ENCODE assay signal across 25 mouse cellular contexts in the genomic region with DNA sequence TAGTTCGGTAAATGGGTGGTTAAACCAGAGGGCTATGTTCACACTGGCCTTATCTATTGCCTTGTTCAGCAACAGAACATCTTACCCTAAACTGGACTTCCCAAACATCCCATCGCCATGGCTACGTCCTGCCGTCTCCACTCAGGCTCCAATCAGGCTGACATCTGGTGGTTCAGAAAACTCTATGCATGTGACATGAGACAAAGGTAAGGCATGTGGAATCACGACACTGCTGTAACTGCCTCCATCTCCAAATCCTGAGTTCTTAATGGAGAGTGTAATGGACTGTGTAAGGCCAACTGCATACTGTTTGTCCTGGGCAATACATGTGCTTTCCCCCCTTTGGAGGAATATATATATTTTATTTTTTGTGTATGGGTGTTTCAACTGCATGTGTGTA.
DNase-seq lines count a peak whose midpoint lies in the region; ATAC-seq lines count a peak whose summit lies in the region.
"Had no signal": no experiment of that assay in that cellular context is flagged by ENCODE, and none has a peak within 500 bp of the region (broad histone marks: within the 10 kb centered on the region; RNA-seq: fewer than 3 reads in every experiment).

No protein-coding gene starts in this region.

- H3K9ac ChIP-seq in forebrain, embryonic 13.5 days = no peak overlapping the region
- H3K9ac ChIP-seq in forebrain, embryonic 11.5 days (ENCODE audit: low read length) = no peak overlapping the region
- no peak overlapping the region for H3K9ac ChIP-seq in embryonic facial prominence, embryonic 14.5 days (ENCODE audit: low read depth, low read length)
- H3K9ac ChIP-seq in midbrain, embryonic 13.5 days (replicated peaks) = no peak overlapping the region
- H3K9ac ChIP-seq: heart, embryonic 15.5 days; kidney, embryonic 15.5 days; stomach, embryonic 15.5 days had no signal

- peaks cover 20% of the 10 kb centered on the region for H3K4me1 ChIP-seq in forebrain, embryonic 13.5 days
- no peaks in the 10 kb centered on the region for H3K4me1 ChIP-seq in forebrain, embryonic 11.5 days (replicated peaks; ENCODE audit: control insufficient read depth, insufficient read depth, low read length)
- H3K4me1 ChIP-seq in embryonic facial prominence, embryonic 10.5 days = 0 out of 2 replicates have a peak, but pooled peaks cover 5% of the 10 kb centered on the region
- peaks cover 10% of the 10 kb centered on the region for H3K4me1 ChIP-seq in embryonic facial prominence, embryonic 14.5 days (ENCODE audit: control insufficient read depth, insufficient read depth, low read length)
- peaks cover 17% of the 10 kb centered on the region for H3K4me1 ChIP-seq in midbrain, embryonic 13.5 days (replicated peaks)
- H3K4me1 ChIP-seq: kidney, embryonic 15.5 days; stomach, embryonic 15.5 days had no signal

- H3K4me3 ChIP-seq in forebrain, embryonic 13.5 days = no peak overlapping the region
- no peak overlapping the region for H3K4me3 ChIP-seq in forebrain, embryonic 11.5 days (ENCODE audit: low read depth, low read length)
- no peak overlapping the region for H3K4me3 ChIP-seq in embryonic facial prominence, embryonic 10.5 days
- no peak overlapping the region for H3K4me3 ChIP-seq in embryonic facial prominence, embryonic 14.5 days (ENCODE audit: low read depth, low read length)
- H3K4me3 ChIP-seq in midbrain, embryonic 13.5 days (replicated peaks) = no peak overlapping the region
- H3K4me3 ChIP-seq: erythroblast, embryonic 14.5 days; heart, adult 2 months; heart, embryonic 15.5 days; kidney, embryonic 15.5 days; myocyte; stomach, embryonic 15.5 days had no signal

- peak; percentile 14; the same call in 1 of the 2 replicates for ATAC-seq in forebrain, embryonic 13.5 days
- ATAC-seq in forebrain, embryonic 11.5 days (replicated peaks; ENCODE audit: low FRiP score) = no peak
- ATAC-seq in embryonic facial prominence, embryonic 14.5 days (ENCODE audit: low read depth) = no peak
- ATAC-seq in midbrain, embryonic 13.5 days = 0 out of 2 replicates have a peak, but pooled peaks have one; percentile 30
- ATAC-seq: hindbrain, postnatal 0 days; intestine, postnatal 0 days had no signal

- no peaks in the 10 kb centered on the region for H3K36me3 ChIP-seq in forebrain, embryonic 13.5 days (ENCODE audit: poor library complexity, severe bottlenecking)
- H3K36me3 ChIP-seq in forebrain, embryonic 11.5 days (ENCODE audit: control insufficient read depth, insufficient read depth, low read length) = no peaks in the 10 kb centered on the region
- no peaks in the 10 kb centered on the region for H3K36me3 ChIP-seq in embryonic facial prominence, embryonic 10.5 days (replicated peaks)
- H3K36me3 ChIP-seq in embryonic facial prominence, embryonic 14.5 days (ENCODE audit: control insufficient read depth, insufficient read depth, low read length) = no peaks in the 10 kb centered on the region
- no peaks in the 10 kb centered on the region for H3K36me3 ChIP-seq in midbrain, embryonic 13.5 days
- H3K36me3 ChIP-seq: heart, embryonic 15.5 days; kidney, embryonic 15.5 days; stomach, embryonic 15.5 days had no signal

- H3K4me2 ChIP-seq in forebrain, embryonic 13.5 days = no peak overlapping the region
- no peak overlapping the region for H3K4me2 ChIP-seq in forebrain, embryonic 11.5 days (ENCODE audit: low read depth, low read length, severe bottlenecking)
- H3K4me2 ChIP-seq in embryonic facial prominence, embryonic 14.5 days (ENCODE audit: low read depth, low read length) = no peak overlapping the region
- H3K4me2 ChIP-seq in midbrain, embryonic 13.5 days (replicated peaks) = no peak overlapping the region
- H3K4me2 ChIP-seq: heart, embryonic 15.5 days; kidney, embryonic 15.5 days; liver, embryonic 11.5 days; stomach, embryonic 15.5 days had no signal

- no peaks in the 10 kb centered on the region for H3K27me3 ChIP-seq in forebrain, embryonic 13.5 days
- H3K27me3 ChIP-seq in forebrain, embryonic 11.5 days (ENCODE audit: control insufficient read depth, insufficient read depth, low read length) = no peaks in the 10 kb centered on the region
- H3K27me3 ChIP-seq in embryonic facial prominence, embryonic 10.5 days (replicated peaks; ENCODE audit: low read depth, poor library complexity, severe bottlenecking) = no peaks in the 10 kb centered on the region
- no peaks in the 10 kb centered on the region for H3K27me3 ChIP-seq in embryonic facial prominence, embryonic 14.5 days (replicated peaks; ENCODE audit: control insufficient read depth, insufficient read depth, low read length)
- H3K27me3 ChIP-seq in midbrain, embryonic 13.5 days = no peaks in the 10 kb centered on the region
- H3K27me3 ChIP-seq: heart, embryonic 15.5 days; kidney, embryonic 15.5 days; stomach, embryonic 15.5 days had no signal

- no peak overlapping the region for H3K27ac ChIP-seq in forebrain, embryonic 13.5 days
- no peak overlapping the region for H3K27ac ChIP-seq in forebrain, embryonic 11.5 days (ENCODE audit: low read depth, low read length)
- H3K27ac ChIP-seq in embryonic facial prominence, embryonic 10.5 days (replicated peaks) = no peak overlapping the region
- peak overlapping the region; percentile 58 for H3K27ac ChIP-seq in embryonic facial prominence, embryonic 14.5 days (replicated peaks; ENCODE audit: low read depth, low read length)
- no peak overlapping the region for H3K27ac ChIP-seq in midbrain, embryonic 13.5 days
- H3K27ac ChIP-seq: heart, adult 2 months; heart, embryonic 15.5 days; hindbrain, postnatal 0 days; kidney, embryonic 15.5 days; stomach, embryonic 15.5 days had no signal

- no peaks in the 10 kb centered on the region for H3K9me3 ChIP-seq in forebrain, embryonic 13.5 days (replicated peaks)
- no peaks in the 10 kb centered on the region for H3K9me3 ChIP-seq in forebrain, embryonic 11.5 days (ENCODE audit: control insufficient read depth, low read length)
- no peaks in the 10 kb centered on the region for H3K9me3 ChIP-seq in embryonic facial prominence, embryonic 10.5 days
- no peaks in the 10 kb centered on the region for H3K9me3 ChIP-seq in embryonic facial prominence, embryonic 14.5 days (ENCODE audit: control insufficient read depth, low read length)
- H3K9me3 ChIP-seq in midbrain, embryonic 13.5 days = no peaks in the 10 kb centered on the region
- H3K9me3 ChIP-seq: heart, embryonic 15.5 days; kidney, embryonic 15.5 days; stomach, embryonic 15.5 days had no signal

- no peak for DNase-seq in forebrain, embryonic 11.5 days (ENCODE audit: low spot score)
- DNase-seq in embryonic facial prominence, embryonic 10.5 days (ENCODE audit: low spot score) = peak; percentile 30
- no peak for DNase-seq in embryonic facial prominence, embryonic 14.5 days (ENCODE audit: low spot score)
- DNase-seq in adrenal gland, postnatal 10 days = no peak
- no peak for DNase-seq in thymus, postnatal 0 days (ENCODE audit: low spot score)
- DNase-seq: B cell, adult 2 months; cerebellum, adult 8-10 months; gastrocnemius, postnatal 14 days; heart, adult 2 months; heart, postnatal 4 days; layer of hippocampus, postnatal 36 days; lung, adult 18-20 months; lung, postnatal 36 days; right cerebral cortex, postnatal 25 days; thymus, adult 18-20 months had no signal

- 74% methylated on average over 5 of the region's 5 CpGs for WGBS in forebrain, embryonic 13.5 days
- 75% methylated on average over 5 of the region's 5 CpGs for WGBS in forebrain, embryonic 11.5 days
- 80% methylated on average over 5 of the region's 5 CpGs for WGBS in embryonic facial prominence, embryonic 10.5 days
- 72% methylated on average over 5 of the region's 5 CpGs for WGBS in embryonic facial prominence, embryonic 14.5 days
- WGBS in midbrain, embryonic 13.5 days = 64% methylated on average over 5 of the region's 5 CpGs

Comparison
In these comparisons a context has a peak if more than half of its experiments do, and no peak if none do; other contexts are left out.
1. ATAC-seq: peak in forebrain, embryonic 13.5 days (single experiment) and midbrain, embryonic 13.5 days (single experiment); none in forebrain, embryonic 11.5 days (single experiment) and embryonic facial prominence, embryonic 14.5 days (single experiment).